Mouse (Mus musculus) C2C12 (cell line): ENCODE measurements around the gene Hoxb8.

Experiments
- CTCF ChIP-seq: IDR thresholded peaks from one replicate; pipeline ENCODE4 v1.5.1; 2011; ENCODE audit not compliant: control insufficient read depth, insufficient read depth, insufficient read length
- FOSL1 ChIP-seq: IDR thresholded peaks from one replicate; pipeline ENCODE4 v1.8.0; 2011; ENCODE audit warnings: mild to moderate bottlenecking, low read length; ENCODE audit not compliant: poor library complexity, insufficient read depth, severe bottlenecking
- MAX ChIP-seq: IDR thresholded peaks from one replicate; pipeline ENCODE4 v1.6.1; 2011; ENCODE audit warnings: mild to moderate bottlenecking, control low read depth
- MYOD1 ChIP-seq: IDR thresholded peaks from one replicate; pipeline ENCODE4 v1.6.1; 2011; ENCODE audit warnings: low read depth; ENCODE audit not compliant: control insufficient read depth, insufficient read length
- MYOG ChIP-seq: IDR thresholded peaks from one replicate; pipeline ENCODE4 v1.6.1; 2011; ENCODE audit not compliant: control insufficient read depth, insufficient read length; ENCODE audit errors: extremely low read depth
- USF1 ChIP-seq: IDR thresholded peaks from one replicate; pipeline ENCODE4 v1.6.1; 2011; ENCODE audit warnings: low read depth, mild to moderate bottlenecking, control low read depth, moderate library complexity

GRCm38 (mm10) chr11:96303151-96304099 is 21.7 kb downstream of the Hoxb8 start, which contains the start of gene Hoxb5:
- TF ChIP-seq CTCF (peak; percentile 94), MAX (no peak), MYOG (no peak), USF1 (no peak), FOSL1 (no peak), MYOD1 (no peak)
